Mouse (Mus musculus) hindbrain, embryonic 13.5 days (tissue): ENCODE data around the gene Sos2. TPM values are rescaled to one million over a fixed set of nuclear protein-coding genes. Genes with fewer than 3 reads are reported as not detected.

Experiments
- ATAC-seq: fragments of 200-750 bp; cut with Nextera tagmentation; 2 replicates; pipeline ENCODE4 v1.8.0; 2017; ENCODE audit warnings: moderate TSS enrichment; ENCODE audit not compliant: low FRiP score
- H3K27ac ChIP-seq: fragments of 300-500 bp; sonication (generic); 2 replicates; pipeline ENCODE4 v1.5.1; 2015; ENCODE audit warnings: inconsistent platforms, mild to moderate bottlenecking, moderate library complexity
- H3K27me3 ChIP-seq: fragments of 300-500 bp; sonication (generic); 2 replicates; pipeline ENCODE4 v1.6.1; 2015; ENCODE audit warnings: mild to moderate bottlenecking, inconsistent platforms
- H3K36me3 ChIP-seq: fragments of 300-500 bp; sonication (generic); 2 replicates; pipeline ENCODE4 v1.6.1; 2015; ENCODE audit warnings: mild to moderate bottlenecking, inconsistent platforms
- H3K4me1 ChIP-seq: fragments of 300-500 bp; sonication (generic); replicated peaks from 2 replicates; pipeline ENCODE4 v1.6.1; 2015; ENCODE audit warnings: inconsistent platforms
- H3K4me2 ChIP-seq: fragments of 300-500 bp; sonication (generic); 2 replicates; pipeline ENCODE4 v1.6.1; 2015; ENCODE audit warnings: inconsistent platforms, mild to moderate bottlenecking, moderate library complexity
- H3K4me3 ChIP-seq: fragments of 300-500 bp; sonication (generic); 2 replicates; pipeline ENCODE4 v1.5.1; 2015; ENCODE audit warnings: mild to moderate bottlenecking, inconsistent platforms
- H3K9ac ChIP-seq: fragments of 300-500 bp; sonication (generic); 2 replicates; pipeline ENCODE4 v1.6.1; 2015; ENCODE audit warnings: mild to moderate bottlenecking, inconsistent platforms
- H3K9me3 ChIP-seq: fragments of 300-500 bp; sonication (generic); 2 replicates; pipeline ENCODE4 v1.6.1; 2016; ENCODE audit warnings: inconsistent platforms
- WGBS: fragments of 180-500 bp; shearing (Covaris S2); methylation state at CpG from one replicate; pipeline ENCODE4 v1.1.7; 2015; 5-methylcytosine and 5-hydroxymethylcytosine counted together
- polyA plus RNA-seq: library from polyadenylated mRNA; unstranded; fragments of >200 nt; fragmentation: Nextera tagmentation; extraction: Ambion mirVana; gene quantifications from 2 replicates; pipeline ENCODE4 v1.2.1, GENCODE M21; 2015

The Sos2 gene
- 12.6 and 13.0 TPM in 2 replicates for polyA plus RNA-seq

- no peaks in the 10 kb centered on the region for H3K36me3 ChIP-seq
- 1% methylated on average over 36 of the region's 85 CpGs for WGBS
- peaks cover 15% of the 10 kb centered on the region for H3K4me1 ChIP-seq
- ATAC-seq = peak; percentile 85
- H3K27me3 ChIP-seq = no peaks in the 10 kb centered on the region
- H3K9ac ChIP-seq = peak within 1 kb of the TSS; percentile 89
- no peaks in the 10 kb centered on the region for H3K9me3 ChIP-seq
- peak within 1 kb of the TSS; percentile 61 for H3K4me2 ChIP-seq
- H3K4me3 ChIP-seq = peak within 1 kb of the TSS; percentile 79
- H3K27ac ChIP-seq = peak within 1 kb of the TSS; percentile 97
Observed at GRCm38 (mm10) chr12:69681566-69682061, at the start of gene Sos2. Gene Sos2 (minus strand): TSS chr12:69681852.

- Histone ChIP-seq H3K9me3 (no peaks in the 10 kb centered on the region), H3K4me2 (no peak overlapping the region), H3K9ac (no peak overlapping the region; the same call in 1 of the 2 replicates), H3K36me3 (no peaks in the 10 kb centered on the region), H3K4me3 (no peak overlapping the region), H3K27me3 (no peaks in the 10 kb centered on the region), H3K4me1 (peaks cover 4% of the 10 kb centered on the region), H3K27ac (no peak overlapping the region)
- ATAC-seq = no peak
- 79% methylated on average over 1 of the region's 1 CpGs for WGBS
Observed at GRCm38 (mm10) chr12:69730306-69730705, 48.7 kb upstream of the Sos2 start.

GRCm38 (mm10) chr12:69729246-69729645 lies 47.6 kb upstream of the Sos2 start:
- Histone ChIP-seq H3K27me3 (no peaks in the 10 kb centered on the region), H3K9ac (no peak overlapping the region), H3K4me2 (no peak overlapping the region), H3K27ac (no peak overlapping the region), H3K36me3 (no peaks in the 10 kb centered on the region), H3K4me1 (peaks cover 8% of the 10 kb centered on the region), H3K9me3 (no peaks in the 10 kb centered on the region), H3K4me3 (no peak overlapping the region)
- 100% methylated on average over 1 of the region's 1 CpGs for WGBS
- ATAC-seq = no peak

GRCm38 (mm10) chr12:69724711-69725460 lies 43.2 kb upstream of the Sos2 start, which contains the start of the genes L2hgdh and Atp5s:
Gene L2hgdh (minus strand): TSS chr12:69724873.
Gene Atp5s (plus strand): TSS chr12:69724950.
- H3K27me3 ChIP-seq = no peaks in the 10 kb centered on the region
- ATAC-seq = peak; percentile 97
- H3K27ac ChIP-seq = peak within 1 kb of the TSS; percentile 89
- H3K36me3 ChIP-seq = peaks cover 10% of the 10 kb centered on the region
- peak within 1 kb of the TSS; percentile 84 for H3K4me2 ChIP-seq
- peak within 1 kb of the TSS; percentile 78 for H3K9ac ChIP-seq
- 0 out of 2 replicates have a peak, but pooled peaks cover 4% of the 10 kb centered on the region for H3K9me3 ChIP-seq
- WGBS = 1% methylated on average over 60 of the region's 60 CpGs
- H3K4me1 ChIP-seq = peaks cover 18% of the 10 kb centered on the region
- H3K4me3 ChIP-seq = peak within 1 kb of the TSS; percentile 74

GRCm38 (mm10) chr12:69724018-69724710 lies 42.5 kb upstream of the Sos2 start:
- H3K27me3 ChIP-seq = no peaks in the 10 kb centered on the region
- H3K4me3 ChIP-seq = peak overlapping the region; percentile 74
- WGBS = 3% methylated on average over 24 of the region's 24 CpGs
- ATAC-seq = no peak; the same call in none of the 2 replicates
- peak overlapping the region; percentile 89 for H3K27ac ChIP-seq
- peak overlapping the region; percentile 78 for H3K9ac ChIP-seq
- H3K9me3 ChIP-seq = peaks cover 11% of the 10 kb centered on the region; the same call in 1 of the 2 replicates
- peak overlapping the region; percentile 84 for H3K4me2 ChIP-seq
- H3K4me1 ChIP-seq = peaks cover 18% of the 10 kb centered on the region
- H3K36me3 ChIP-seq = peaks cover 17% of the 10 kb centered on the region

GRCm38 (mm10) chr12:69723376-69723775 lies 41.7 kb upstream of the Sos2 start:
- no peak for ATAC-seq

GRCm38 (mm10) chr12:69722857-69723256 lies 41.2 kb upstream of the Sos2 start:
- Histone ChIP-seq H3K36me3 (peaks cover 29% of the 10 kb centered on the region), H3K27ac (no peak overlapping the region), H3K27me3 (no peaks in the 10 kb centered on the region), H3K9ac (no peak overlapping the region), H3K4me1 (peaks cover 18% of the 10 kb centered on the region), H3K4me2 (no peak overlapping the region), H3K9me3 (peaks cover 14% of the 10 kb centered on the region; the same call in 1 of the 2 replicates), H3K4me3 (no peak overlapping the region)
- ATAC-seq = no peak
- 88% methylated on average over 3 of the region's 3 CpGs for WGBS

More at GRCm38 (mm10) chr12:69723376-69723775, 41.7 kb upstream of the Sos2 start:
- peaks cover 24% of the 10 kb centered on the region for H3K36me3 ChIP-seq
- H3K4me3 ChIP-seq = no peak overlapping the region
- peaks cover 14% of the 10 kb centered on the region; the same call in 1 of the 2 replicates for H3K9me3 ChIP-seq
- H3K4me2 ChIP-seq = peak overlapping the region; percentile 84
- 72% methylated on average over 2 of the region's 2 CpGs for WGBS
- peaks cover 18% of the 10 kb centered on the region for H3K4me1 ChIP-seq
- 0 out of 2 replicates have a peak overlapping the region, but pooled peaks have one; percentile 78 for H3K9ac ChIP-seq
- H3K27me3 ChIP-seq = no peaks in the 10 kb centered on the region
- no peak overlapping the region for H3K27ac ChIP-seq

- Histone ChIP-seq H3K9ac (no peak overlapping the region), H3K9me3 (no peaks in the 10 kb centered on the region), H3K4me3 (no peak overlapping the region), H3K36me3 (peaks cover 24% of the 10 kb centered on the region), H3K27ac (no peak overlapping the region), H3K4me2 (no peak overlapping the region), H3K4me1 (no peaks in the 10 kb centered on the region), H3K27me3 (no peaks in the 10 kb centered on the region)
- ATAC-seq = no peak
Observed at GRCm38 (mm10) chr12:69713628-69714027, 32.0 kb upstream of the Sos2 start.

GRCm38 (mm10) chr12:69704799-69705458 lies 23.3 kb upstream of the Sos2 start:
- Histone ChIP-seq H3K36me3 (peaks cover 13% of the 10 kb centered on the region), H3K27ac (no peak overlapping the region), H3K27me3 (no peaks in the 10 kb centered on the region), H3K9me3 (no peaks in the 10 kb centered on the region), H3K4me2 (no peak overlapping the region), H3K4me3 (no peak overlapping the region), H3K9ac (no peak overlapping the region), H3K4me1 (no peaks in the 10 kb centered on the region)
- 91% methylated on average over 11 of the region's 11 CpGs for WGBS
- no peak for ATAC-seq

GRCm38 (mm10) chr12:69698352-69698751 lies 16.7 kb upstream of the Sos2 start:
- Histone ChIP-seq H3K4me1 (no peaks in the 10 kb centered on the region), H3K27me3 (no peaks in the 10 kb centered on the region), H3K9ac (no peak overlapping the region), H3K9me3 (no peaks in the 10 kb centered on the region), H3K36me3 (peaks cover 10% of the 10 kb centered on the region), H3K4me2 (no peak overlapping the region), H3K27ac (no peak overlapping the region), H3K4me3 (no peak overlapping the region)
- no peak for ATAC-seq
- WGBS = 84% methylated on average over 6 of the region's 6 CpGs

GRCm38 (mm10) chr12:69696746-69697145 lies 15.1 kb upstream of the Sos2 start:
- 83% methylated on average over 5 of the region's 5 CpGs for WGBS
- Histone ChIP-seq H3K36me3 (peaks cover 6% of the 10 kb centered on the region), H3K27ac (no peak overlapping the region), H3K4me1 (no peaks in the 10 kb centered on the region), H3K27me3 (no peaks in the 10 kb centered on the region), H3K9ac (no peak overlapping the region), H3K9me3 (no peaks in the 10 kb centered on the region), H3K4me2 (no peak overlapping the region), H3K4me3 (no peak overlapping the region)
- ATAC-seq = no peak

- H3K4me1 ChIP-seq = no peaks in the 10 kb centered on the region
- H3K9ac ChIP-seq = no peak overlapping the region
- no peaks in the 10 kb centered on the region for H3K9me3 ChIP-seq
- no peak overlapping the region for H3K27ac ChIP-seq
- no peak overlapping the region for H3K4me3 ChIP-seq
- no peak overlapping the region for H3K4me2 ChIP-seq
- 86% methylated on average over 17 of the region's 17 CpGs for whole genome bisulfite sequencing
- no peaks in the 10 kb centered on the region for H3K27me3 ChIP-seq
- H3K36me3 ChIP-seq = no peaks in the 10 kb centered on the region
- ATAC-seq = no peak
Observed at GRCm38 (mm10) chr12:69693471-69693870, 11.8 kb upstream of the Sos2 start.
